Mouse (Mus musculus): Measurements from ENCODE around the gene Pou6f1. TPM values are rescaled to one million over a fixed set of nuclear protein-coding genes. Genes with fewer than 3 reads are reported as not detected.
"Not testable (repeated sequence)": the region's sequence is repeated elsewhere in the genome, so short reads cannot be mapped to it uniquely, and the experiment has no call there.

Gene Pou6f1
- polyA plus RNA-seq, 1 experiment from 2014 or later = 0.14 TPM

GRCm38 (mm10) chr15:100633341-100633740 is 33.6 kb upstream of the Pou6f1 start:
- Histone ChIP-seq H3K4me3 (replicated peaks) (no peak overlapping the region), H3K36me3 (replicated peaks) (no peaks in the 10 kb centered on the region), H3K4me2 (no peak overlapping the region), H3K27me3 (peaks cover 51% of the 10 kb centered on the region), H3K4me1 (replicated peaks) (peaks cover 45% of the 10 kb centered on the region), H3K27ac (replicated peaks) (no peak overlapping the region), H3K9me3 (replicated peaks) (no peaks in the 10 kb centered on the region), H3K9ac (no peak overlapping the region)
- ATAC-seq (ENCODE audit: insufficient read depth) = no peak
- WGBS (ENCODE audit: insufficient replicate concordance) = 67% methylated on average over 10 of the region's 10 CpGs

GRCm38 (mm10) chr15:100632323-100632722 is 32.5 kb upstream of the Pou6f1 start:
- no peak overlapping the region for H3K27ac ChIP-seq (replicated peaks)
- H3K4me1 ChIP-seq (replicated peaks) = peaks cover 52% of the 10 kb centered on the region
- peaks cover 41% of the 10 kb centered on the region for H3K27me3 ChIP-seq
- H3K9ac ChIP-seq = no peak overlapping the region
- H3K9me3 ChIP-seq (replicated peaks) = no peaks in the 10 kb centered on the region
- 56% methylated on average over 5 of the region's 5 CpGs for WGBS (ENCODE audit: insufficient replicate concordance)
- no peaks in the 10 kb centered on the region for H3K36me3 ChIP-seq (replicated peaks)
- no peak overlapping the region for H3K4me2 ChIP-seq
- ATAC-seq (ENCODE audit: insufficient read depth) = no peak
- no peak overlapping the region for H3K4me3 ChIP-seq (replicated peaks)

GRCm38 (mm10) chr15:100631454-100632170 is 31.8 kb upstream of the Pou6f1 start:
- Histone ChIP-seq H3K9ac (no peak overlapping the region), H3K9me3 (replicated peaks) (no peaks in the 10 kb centered on the region), H3K4me3 (replicated peaks) (no peak overlapping the region), H3K36me3 (replicated peaks) (no peaks in the 10 kb centered on the region), H3K4me1 (replicated peaks) (peaks cover 47% of the 10 kb centered on the region), H3K4me2 (no peak overlapping the region), H3K27me3 (peaks cover 34% of the 10 kb centered on the region), H3K27ac (replicated peaks) (no peak overlapping the region)
- WGBS (ENCODE audit: insufficient replicate concordance) = 31% methylated on average over 12 of the region's 12 CpGs
- no peak for ATAC-seq (ENCODE audit: insufficient read depth)

DNA sequence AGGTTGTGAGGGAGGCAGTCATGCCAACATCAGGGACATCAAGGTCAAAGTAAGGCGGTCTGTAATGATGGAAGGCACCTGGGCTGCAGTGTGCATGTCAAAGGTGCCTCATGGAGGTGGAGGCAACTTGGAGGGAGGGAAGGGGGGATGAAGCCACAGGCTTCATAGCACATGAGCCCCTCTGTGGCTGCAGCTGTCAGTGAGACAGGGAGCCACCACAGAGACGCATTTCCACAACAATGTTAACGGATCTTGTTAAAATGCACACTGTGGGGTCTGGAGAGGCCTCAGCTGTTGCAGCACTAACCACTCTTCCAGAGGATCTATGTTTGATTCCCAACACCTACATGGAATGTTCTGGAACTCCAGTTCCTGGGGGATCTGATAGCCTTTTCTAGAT is 30.3 kb upstream of the Pou6f1 start:
- no peak overlapping the region for H3K27ac ChIP-seq (replicated peaks)
- WGBS (ENCODE audit: insufficient replicate concordance) = 65% methylated on average over 3 of the region's 3 CpGs
- no peaks in the 10 kb centered on the region for H3K9me3 ChIP-seq (replicated peaks)
- ATAC-seq (ENCODE audit: insufficient read depth) = no peak
- H3K36me3 ChIP-seq (replicated peaks) = no peaks in the 10 kb centered on the region
- no peak overlapping the region for H3K4me2 ChIP-seq
- no peak overlapping the region for H3K9ac ChIP-seq
- no peak overlapping the region for H3K4me3 ChIP-seq (replicated peaks)
- H3K4me1 ChIP-seq (replicated peaks) = peaks cover 38% of the 10 kb centered on the region
- peaks cover 19% of the 10 kb centered on the region for H3K27me3 ChIP-seq

GRCm38 (mm10) chr15:100628797-100629196 is 29.0 kb upstream of the Pou6f1 start:
- 41% methylated on average over 7 of the region's 7 CpGs for WGBS (ENCODE audit: insufficient replicate concordance)
- no peak overlapping the region for H3K9ac ChIP-seq

GRCm38 (mm10) chr15:100627774-100628370 is 28.1 kb upstream of the Pou6f1 start:
- Histone ChIP-seq H3K9me3 (replicated peaks) (no peaks in the 10 kb centered on the region), H3K27ac (replicated peaks) (no peak overlapping the region), H3K4me1 (replicated peaks) (peaks cover 47% of the 10 kb centered on the region), H3K27me3 (no peaks in the 10 kb centered on the region), H3K9ac (no peak overlapping the region), H3K4me2 (no peak overlapping the region), H3K4me3 (replicated peaks) (no peak overlapping the region), H3K36me3 (replicated peaks) (no peaks in the 10 kb centered on the region)
- WGBS (ENCODE audit: insufficient replicate concordance) = 31% methylated on average over 11 of the region's 11 CpGs
- ATAC-seq (ENCODE audit: insufficient read depth) = no peak

More at GRCm38 (mm10) chr15:100628797-100629196, 29.0 kb upstream of the Pou6f1 start:
- peaks cover 43% of the 10 kb centered on the region for H3K4me1 ChIP-seq (replicated peaks)
- no peak overlapping the region for H3K4me3 ChIP-seq (replicated peaks)
- H3K4me2 ChIP-seq = no peak overlapping the region
- H3K27ac ChIP-seq (replicated peaks) = no peak overlapping the region
- H3K36me3 ChIP-seq (replicated peaks) = no peaks in the 10 kb centered on the region
- H3K9me3 ChIP-seq (replicated peaks) = no peaks in the 10 kb centered on the region
- H3K27me3 ChIP-seq = peaks cover 8% of the 10 kb centered on the region
- ATAC-seq (ENCODE audit: insufficient read depth) = no peak

- Histone ChIP-seq H3K27me3 (no peaks in the 10 kb centered on the region), H3K9me3 (replicated peaks) (no peaks in the 10 kb centered on the region), H3K4me2 (no peak overlapping the region), H3K4me1 (replicated peaks) (peaks cover 43% of the 10 kb centered on the region), H3K4me3 (replicated peaks) (no peak overlapping the region), H3K27ac (replicated peaks) (no peak overlapping the region), H3K9ac (no peak overlapping the region), H3K36me3 (replicated peaks) (no peaks in the 10 kb centered on the region)
- ATAC-seq (ENCODE audit: insufficient read depth) = no peak
- 26% methylated on average over 10 of the region's 10 CpGs for WGBS (ENCODE audit: insufficient replicate concordance)
Observed at GRCm38 (mm10) chr15:100627287-100627686, 27.5 kb upstream of the Pou6f1 start.

DNA sequence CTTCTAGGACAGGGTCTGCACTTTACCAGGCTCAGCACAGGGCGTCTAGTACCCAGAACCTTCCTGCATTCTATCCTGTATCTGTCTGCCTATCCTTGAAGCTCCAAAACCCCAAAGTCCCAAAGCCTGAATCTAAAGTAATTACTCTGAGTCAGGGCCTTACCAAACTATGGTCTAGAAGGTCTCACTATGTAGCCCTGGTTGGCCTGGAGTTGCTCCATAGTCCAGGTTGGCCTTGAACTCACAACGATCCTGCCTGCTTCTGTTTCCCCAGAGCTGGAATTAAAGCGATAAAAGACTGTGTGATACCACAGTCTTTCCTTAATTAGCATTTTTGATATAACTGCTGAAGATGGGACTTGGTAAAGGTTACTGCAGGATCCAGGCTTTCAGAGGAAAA is 24.7 kb upstream of the Pou6f1 start:
- H3K4me1 ChIP-seq (replicated peaks) = peaks cover 28% of the 10 kb centered on the region
- no peak overlapping the region for H3K4me3 ChIP-seq (replicated peaks)
- WGBS (ENCODE audit: insufficient replicate concordance) = 66% methylated on average over 3 of the region's 3 CpGs
- H3K36me3 ChIP-seq (replicated peaks) = peaks cover 22% of the 10 kb centered on the region
- no peaks in the 10 kb centered on the region for H3K9me3 ChIP-seq (replicated peaks)
- no peak overlapping the region for H3K9ac ChIP-seq
- no peak for ATAC-seq (ENCODE audit: insufficient read depth)
- no peaks in the 10 kb centered on the region for H3K27me3 ChIP-seq
- H3K27ac ChIP-seq (replicated peaks) = no peak overlapping the region
- H3K4me2 ChIP-seq = no peak overlapping the region

GRCm38 (mm10) chr15:100623754-100624153 is 24.0 kb upstream of the Pou6f1 start:
- no peaks in the 10 kb centered on the region for H3K9me3 ChIP-seq (replicated peaks)
- H3K27me3 ChIP-seq = no peaks in the 10 kb centered on the region
- H3K27ac ChIP-seq (replicated peaks) = no peak overlapping the region; the same call in 1 of the 2 replicates
- no peak for ATAC-seq (ENCODE audit: insufficient read depth)
- H3K9ac ChIP-seq = no peak overlapping the region
- 67% methylated on average over 9 of the region's 9 CpGs for WGBS (ENCODE audit: insufficient replicate concordance)
- H3K4me2 ChIP-seq = no peak overlapping the region
- no peak overlapping the region for H3K4me3 ChIP-seq (replicated peaks)
- peaks cover 29% of the 10 kb centered on the region for H3K36me3 ChIP-seq (replicated peaks)
- H3K4me1 ChIP-seq (replicated peaks) = peaks cover 28% of the 10 kb centered on the region

GRCm38 (mm10) chr15:100622164-100622563 is 22.4 kb upstream of the Pou6f1 start:
- Histone ChIP-seq H3K9ac (no peak overlapping the region), H3K36me3 (replicated peaks) (peaks cover 45% of the 10 kb centered on the region), H3K4me1 (replicated peaks) (peaks cover 18% of the 10 kb centered on the region; the same call in 1 of the 2 replicates), H3K4me3 (replicated peaks) (no peak overlapping the region), H3K27ac (replicated peaks) (0 out of 2 replicates have a peak overlapping the region, but pooled peaks have one; percentile 33), H3K27me3 (no peaks in the 10 kb centered on the region), H3K4me2 (no peak overlapping the region), H3K9me3 (replicated peaks) (no peaks in the 10 kb centered on the region)
- no peak for ATAC-seq (ENCODE audit: insufficient read depth)
- 53% methylated on average over 7 of the region's 7 CpGs for WGBS (ENCODE audit: insufficient replicate concordance)

DNA sequence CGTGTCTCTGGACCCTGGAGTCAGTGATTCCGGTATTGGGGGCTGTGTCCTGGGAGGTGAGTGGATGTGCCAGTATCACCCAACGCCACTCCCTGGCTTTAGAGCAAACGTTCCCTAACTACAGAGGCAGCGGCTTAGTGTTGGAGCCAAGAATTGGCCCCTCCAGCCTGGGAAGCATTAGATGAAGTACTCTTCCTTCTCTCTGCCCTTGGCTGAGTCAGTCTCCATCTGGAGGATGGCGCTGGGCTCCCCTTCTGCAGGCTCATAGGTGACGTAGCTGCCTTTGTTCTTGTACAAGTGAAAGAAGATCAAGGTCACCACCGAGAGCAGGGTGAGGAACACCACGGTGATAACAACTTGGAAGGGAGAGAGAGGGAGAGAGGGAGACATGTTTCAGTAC is 21.9 kb upstream of the Pou6f1 start:
- 59% methylated on average over 9 of the region's 9 CpGs for WGBS (ENCODE audit: insufficient replicate concordance)
- Histone ChIP-seq H3K4me1 (replicated peaks) (peaks cover 23% of the 10 kb centered on the region), H3K36me3 (replicated peaks) (peaks cover 50% of the 10 kb centered on the region), H3K27ac (replicated peaks) (0 out of 2 replicates have a peak overlapping the region, but pooled peaks have one; percentile 33)
- H3K9ac ChIP-seq; H3K4me2 ChIP-seq; H3K9me3 ChIP-seq (replicated peaks); ATAC-seq (ENCODE audit: insufficient read depth); H3K4me3 ChIP-seq (replicated peaks); H3K27me3 ChIP-seq: not testable (repeated sequence)

Data from liver, embryonic 15.5 days (tissue).